Mouse (Mus musculus): Measurements from ENCODE around the gene Cdh26.

Gene Cdh26

GRCm38 (mm10) chr2:178513636-178514071 lies 83.3 kb downstream of the Cdh26 start:
- no peak for DNase-seq

GRCm38 (mm10) chr2:178516421-178516820 lies 86.1 kb downstream of the Cdh26 start:
- no peak for DNase-seq

GRCm38 (mm10) chr2:178516941-178517340 lies 86.6 kb downstream of the Cdh26 start:
- no peak for DNase-seq

- DNase-seq = no peak
These were observed 89.0 kb downstream of the Cdh26 start for GRCm38 (mm10) chr2:178519321-178519720.

GRCm38 (mm10) chr2:178520216-178520615 lies 89.9 kb downstream of the Cdh26 start:
- DNase-seq = no peak

DNA sequence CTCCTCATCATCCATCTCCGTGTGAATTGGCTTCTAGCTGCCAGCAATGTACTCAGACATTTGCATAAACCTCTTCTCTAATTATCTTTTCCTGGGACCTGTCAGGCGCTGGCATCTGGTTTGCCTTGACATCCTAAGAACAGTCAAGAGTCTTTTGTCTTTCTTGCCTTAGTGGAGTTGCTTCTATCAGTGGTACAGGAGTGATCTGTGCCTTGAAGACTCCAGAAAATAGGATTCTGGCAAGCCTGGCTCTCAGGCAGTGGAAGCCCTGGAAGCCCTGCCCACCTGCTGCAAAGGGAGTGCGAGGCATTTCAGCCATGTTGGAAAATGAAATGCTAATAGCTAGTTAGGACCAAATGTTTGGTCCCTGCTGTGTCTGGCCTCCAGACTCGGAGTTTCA lies 92.0 kb downstream of the Cdh26 start:
- DNase-seq = no peak

DNA sequence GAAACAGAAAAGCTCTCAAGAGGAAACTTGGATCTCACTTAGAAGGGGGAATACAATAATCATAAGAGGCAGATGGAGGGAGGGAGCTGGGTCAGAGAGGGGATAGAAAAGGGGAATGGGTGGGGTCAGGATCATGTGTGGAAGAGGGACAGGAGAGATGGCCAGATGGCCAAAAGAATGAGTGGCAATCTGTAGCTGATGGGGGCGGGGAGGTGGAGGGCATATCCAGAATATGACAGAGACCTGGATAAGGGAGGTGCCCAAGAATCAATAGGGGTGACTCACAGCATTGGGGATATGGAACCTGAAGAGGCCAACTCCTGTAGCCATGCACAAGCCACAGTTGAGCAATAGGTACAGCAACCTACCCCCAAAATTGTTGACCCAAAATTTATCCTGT lies 92.5 kb downstream of the Cdh26 start:
- no peak for DNase-seq

GRCm38 (mm10) chr2:178526776-178527175 lies 96.4 kb downstream of the Cdh26 start:
- DNase-seq = no peak

DNA sequence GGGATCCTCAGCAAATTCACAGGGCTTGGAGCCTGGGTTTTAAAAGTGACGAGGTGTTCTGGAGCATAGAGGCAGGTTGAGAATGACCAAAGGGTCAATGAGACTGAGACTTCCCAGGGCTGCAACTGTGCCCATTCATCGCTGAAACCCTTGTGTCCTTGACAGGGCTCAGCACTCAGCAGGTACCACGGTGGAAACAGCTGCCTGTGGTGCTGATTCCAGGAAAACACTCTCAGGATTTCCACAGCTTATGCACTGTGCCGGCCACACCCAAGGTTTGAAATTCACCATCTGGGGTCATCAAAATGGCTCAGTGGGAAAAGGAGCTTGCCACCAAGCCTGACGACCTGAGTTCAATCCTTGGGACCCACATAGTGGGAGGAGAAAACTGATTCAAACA lies 100.9 kb downstream of the Cdh26 start:
- no peak for DNase-seq

- DNase-seq = no peak
These were observed 106.2 kb downstream of the Cdh26 start for GRCm38 (mm10) chr2:178536574-178536973.
